Mouse (Mus musculus) megakaryocyte, embryonic 14.5 days (primary cell): Measurements from ENCODE around the gene Nxpe5.

Source experiments
- FLI1 ChIP-seq: IDR thresholded peaks from 2 replicates; pipeline ENCODE4 v1.6.1; 2012; ENCODE audit warnings: low read length, inconsistent platforms, mixed read lengths
- GATA1 ChIP-seq: IDR thresholded peaks from 3 replicates; pipeline ENCODE4 v1.6.1; 2012; ENCODE audit warnings: mixed read lengths, low read length, inconsistent platforms, borderline replicate concordance

- TF ChIP-seq FLI1 = no peak
- TF ChIP-seq GATA1 = no peak
These were observed 65.9 kb downstream of the Nxpe5 start for GRCm38 (mm10) chr5:138291638-138292037.
